Mouse (Mus musculus) left cerebral cortex, adult 18-20 months (tissue): Measurements from ENCODE around the gene Taf10. TPM values are rescaled to one million over a fixed set of nuclear protein-coding genes. Genes with fewer than 3 reads are reported as not detected.

Experiments used
- DNase-seq, 2 experiments: peaks; one replicate each; pipeline ENCODE4 v3.0.0; 2021 to 2022; ENCODE audit warnings: low spot score in 2 of 2, mixed read lengths in 1 of 2
- total RNA-seq, 2 experiments: library from RNA; stranded (reverse); gene quantifications; 2 replicates each; pipeline ENCODE4 v1.2.3; 2021

Taf10 gene
- total RNA-seq, 2 experiments from 2014 or later = 107 to 110 TPM

DNA sequence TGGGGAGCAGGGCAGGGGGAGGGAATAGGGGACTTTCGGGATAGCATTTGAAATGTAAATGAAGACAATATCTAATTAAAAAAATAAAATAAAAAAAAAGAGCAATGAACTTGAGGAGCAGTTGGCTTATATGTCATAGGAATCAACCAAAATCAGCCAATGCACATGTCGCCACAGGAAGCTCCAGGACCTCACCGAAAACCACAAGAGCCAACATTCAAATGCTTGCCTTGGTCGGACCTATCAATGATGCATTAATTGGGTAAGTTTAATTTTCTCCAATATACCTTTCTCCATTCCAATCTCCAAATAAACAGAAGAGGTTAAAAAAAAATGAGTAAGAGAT is 17.2 kb downstream of the Taf10 start:
- no peak for DNase-seq

DNA sequence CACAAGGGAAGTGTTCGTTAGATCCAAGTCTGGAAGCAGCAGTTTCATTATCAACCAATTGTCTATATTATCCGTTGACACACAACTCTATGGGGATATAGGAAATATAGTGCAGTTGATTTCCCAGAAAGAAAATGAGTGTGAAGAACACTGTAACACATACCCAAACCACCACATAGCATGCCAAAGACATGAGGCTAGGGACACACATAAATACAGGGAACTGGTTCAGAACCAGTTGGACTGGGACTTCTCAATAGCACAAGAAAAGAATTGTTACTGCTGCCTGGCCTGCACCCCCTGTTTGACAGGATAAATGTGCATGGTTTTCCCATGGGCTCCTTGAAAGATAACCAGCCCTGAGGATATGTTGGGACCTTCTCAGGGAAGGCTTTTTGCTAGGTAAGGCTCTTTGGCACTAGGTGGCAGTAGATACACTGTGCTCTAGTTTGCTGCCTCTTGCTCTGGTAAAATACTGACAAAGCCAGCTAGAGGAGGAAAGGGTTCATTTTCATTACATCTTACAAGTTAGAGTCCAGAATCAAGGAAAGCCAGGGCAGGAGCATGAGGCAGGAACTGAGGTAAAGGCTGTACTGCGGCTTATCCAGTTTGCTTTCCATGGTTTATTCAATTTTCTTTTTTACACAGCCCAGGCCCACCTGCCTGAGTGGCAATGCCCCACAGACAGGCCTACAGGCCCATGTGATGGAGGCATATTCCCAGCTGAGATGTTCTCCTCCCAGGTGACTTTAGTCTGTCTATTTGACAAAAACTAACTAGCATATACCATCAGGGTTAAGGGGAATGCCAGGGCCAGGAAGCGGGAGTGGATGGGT is 17.8 kb downstream of the Taf10 start:
- peak; percentile 42 to 48 for DNase-seq

DNA sequence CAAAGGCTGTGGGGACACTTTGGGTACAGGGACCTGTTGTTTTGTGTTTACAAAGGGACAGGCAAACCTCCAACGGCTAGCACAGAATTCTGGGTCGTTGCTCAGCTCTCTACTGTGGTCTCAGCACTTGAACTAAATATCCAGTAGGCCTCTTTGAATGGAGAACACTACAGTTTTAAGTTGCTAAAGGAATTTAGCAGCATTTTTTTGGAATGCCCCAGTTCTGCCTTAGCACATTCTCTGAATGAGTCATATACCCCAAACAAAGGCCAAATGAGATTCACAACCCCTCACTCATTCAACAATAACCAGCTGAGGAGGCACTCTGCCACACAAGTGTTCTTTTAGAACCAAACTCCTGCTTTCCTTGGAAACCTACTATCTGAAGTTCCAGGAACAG is 22.2 kb downstream of the Taf10 start:
- no peak for DNase-seq

DNA sequence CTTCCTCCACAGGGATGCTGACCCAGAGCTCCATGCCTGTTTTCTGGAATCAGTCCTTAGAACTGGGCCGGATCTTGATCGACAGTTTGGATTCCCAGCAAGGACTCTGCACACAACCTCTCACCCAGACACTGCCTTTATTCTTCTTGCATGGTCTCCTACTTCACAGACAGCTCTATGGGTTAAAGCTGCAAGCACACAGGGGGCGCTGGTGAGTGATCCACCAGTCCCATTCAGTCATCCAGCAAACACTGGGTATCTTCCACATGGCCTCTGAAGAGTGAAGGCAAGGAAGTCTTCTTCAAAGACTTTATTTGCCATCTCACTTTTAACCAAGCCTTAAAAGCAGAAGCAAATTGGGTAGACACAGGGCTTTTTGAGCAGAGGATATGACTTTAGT is 28.8 kb downstream of the Taf10 start:
- DNase-seq = no peak

DNA sequence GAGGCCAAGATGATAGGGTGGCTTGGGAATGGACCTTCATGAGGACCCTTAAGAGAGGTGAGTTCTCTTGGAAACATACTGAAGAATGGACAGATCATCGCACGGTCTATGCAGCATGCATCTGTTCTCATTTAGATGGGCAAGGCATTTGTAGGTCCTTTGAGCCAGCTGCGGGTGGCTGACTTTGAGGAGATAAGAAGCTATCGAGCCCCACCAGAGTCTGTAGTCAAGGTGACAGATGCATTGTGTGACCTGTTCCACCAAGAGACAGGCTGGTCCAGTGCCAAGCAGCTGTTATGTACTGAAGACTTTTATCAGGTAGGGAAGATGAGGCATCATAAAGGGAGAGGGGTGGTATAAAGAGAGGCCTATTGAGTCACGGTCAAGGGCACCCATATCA is 35.4 kb downstream of the Taf10 start:
- no peak for DNase-seq

DNA sequence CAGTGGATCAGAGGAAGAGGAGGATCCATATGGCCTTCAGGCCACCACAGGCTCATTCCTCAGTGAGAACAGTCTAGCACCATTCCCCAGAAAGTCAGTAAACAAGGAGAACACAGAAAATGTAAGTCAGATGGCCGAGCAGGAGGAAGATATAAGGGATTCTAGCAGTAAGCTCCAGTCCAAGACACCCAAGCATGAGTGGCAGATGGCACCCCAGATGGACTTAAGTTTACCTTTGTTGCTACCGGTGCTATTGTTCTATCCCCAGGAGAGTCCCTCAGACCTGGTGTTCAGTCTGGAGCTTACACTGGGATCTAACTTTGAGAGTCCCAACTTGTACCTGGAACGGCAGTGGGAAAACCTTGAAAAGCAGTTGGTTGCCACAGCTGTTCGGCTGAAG is 40.3 kb downstream of the Taf10 start:
- no peak for DNase-seq

DNA sequence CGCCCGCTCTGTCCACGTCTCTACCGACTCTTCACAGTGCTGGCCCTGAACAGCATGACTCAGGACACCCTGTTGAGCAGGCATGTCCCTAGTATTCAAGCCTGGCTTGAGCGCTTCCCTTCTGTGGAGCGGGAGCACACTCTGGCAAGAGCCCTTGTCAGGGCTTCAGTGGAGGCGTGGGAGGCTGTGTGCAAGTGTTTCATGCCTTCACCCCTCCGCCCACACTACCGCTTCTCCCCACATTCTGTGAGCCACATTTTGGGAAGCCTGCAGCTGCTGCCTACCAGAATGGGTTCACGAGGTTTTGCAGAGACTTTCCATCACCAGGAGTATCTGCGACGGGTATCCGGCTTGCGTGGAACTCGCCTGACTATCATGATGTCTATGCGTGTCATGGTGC is 41.0 kb downstream of the Taf10 start:
- DNase-seq = peak; percentile 31 to 54

DNA sequence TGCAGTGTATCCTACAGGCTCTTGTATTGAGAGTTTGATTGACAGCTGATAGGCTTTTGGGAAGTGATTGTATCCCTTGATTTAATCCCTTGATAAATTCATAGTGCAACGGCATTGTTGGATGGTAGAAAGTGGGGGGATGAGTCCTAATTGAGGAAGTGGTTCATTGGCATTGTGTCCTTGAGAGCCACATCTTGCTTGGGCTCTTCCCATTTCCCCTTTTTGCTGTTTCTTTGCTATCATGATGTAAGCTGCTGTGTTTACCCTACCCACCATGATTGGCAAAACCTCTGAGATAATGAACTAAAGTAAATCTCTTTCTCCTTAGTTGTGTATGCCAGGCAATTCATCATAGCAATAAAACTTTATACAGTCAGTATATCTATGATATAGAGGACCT is 53.3 kb downstream of the Taf10 start:
- DNase-seq = no peak

Other genes with a start within 250 kb of the Taf10 start
- gene Smpd1, start 190.0 kb downstream of the Taf10 start, total RNA-seq = 100 to 1,000 TPM in 1 of 2 experiments, 10 to 100 TPM in 1; 99.9 to 111 TPM
- gene Apbb1, start 162.7 kb downstream of the Taf10 start, total RNA-seq = 100 to 1,000 TPM; 469 to 485 TPM
- gene Hpx, start 144.2 kb downstream of the Taf10 start, total RNA-seq = under 1 TPM; 0.40 to 0.82 TPM
- 100 to 1,000 TPM; 150 to 157 TPM for gene Trim3, start 110.8 kb downstream of the Taf10 start, total RNA-seq
- gene Timm10b, start 104.3 kb downstream of the Taf10 start, total RNA-seq = 10 to 100 TPM; 67.4 to 67.5 TPM
- 10 to 100 TPM; 93.3 to 94.4 TPM for gene Arfip2, start 103.9 kb downstream of the Taf10 start, total RNA-seq
- gene Gm45799, start 103.8 kb downstream of the Taf10 start, total RNA-seq = 10 to 100 TPM in 1 of 2 experiments, 1 to 10 TPM in 1; 8.6 to 11.5 TPM
- 1 to 10 TPM; 5.2 to 6.1 TPM for gene Dnhd1, start 93.5 kb downstream of the Taf10 start, total RNA-seq
- 10 to 100 TPM; 68.9 to 74.6 TPM for gene Ilk, start 7.8 kb downstream of the Taf10 start, total RNA-seq
- 10 to 100 TPM in 1 of 2 experiments, 1 to 10 TPM in 1; 9.3 to 12.9 TPM for gene Rrp8, start 7.0 kb downstream of the Taf10 start, total RNA-seq
- 10 to 100 TPM; 57.5 to 62.7 TPM for gene Tpp1, start 7.9 kb upstream of the Taf10 start, total RNA-seq
- gene Dchs1, start 43.3 kb upstream of the Taf10 start, total RNA-seq = 1 to 10 TPM; 6.7 to 7.8 TPM
- 100 to 1,000 TPM in 1 of 2 experiments, 10 to 100 TPM in 1; 97.3 to 101 TPM for gene Mrpl17, start 66.7 kb upstream of the Taf10 start, total RNA-seq
- 1 to 10 TPM in 1 of 2 experiments, not detected in 1; 1.0 TPM for gene Gm4070, start 209.6 kb upstream of the Taf10 start, total RNA-seq